Mouse (Mus musculus) lung, embryonic 14.5 days (tissue): Measurements from ENCODE around the gene Zfp36. TPM values are rescaled to one million over a fixed set of nuclear protein-coding genes. Genes with fewer than 3 reads are reported as not detected.

Source experiments
- ATAC-seq: fragments of 200-750 bp; cut with Nextera tagmentation; 2 replicates; pipeline ENCODE4 v1.8.0; 2017; ENCODE audit warnings: mild to moderate bottlenecking, moderate TSS enrichment, moderate library complexity; ENCODE audit not compliant: insufficient read depth
- DNase-seq: peaks from one replicate; pipeline ENCODE4 v3.0.0-alpha.2; 2015
- H3K27ac ChIP-seq: fragments of 300-500 bp; sonication (generic); 2 replicates; pipeline ENCODE4 v1.5.1; 2014; ENCODE audit warnings: low read depth, mild to moderate bottlenecking, moderate library complexity
- H3K27me3 ChIP-seq: fragments of 300-500 bp; sonication (generic); 2 replicates; pipeline ENCODE4 v1.6.1; 2014; ENCODE audit warnings: low read length, control low read depth; ENCODE audit not compliant: insufficient read depth
- H3K36me3 ChIP-seq: fragments of 300-500 bp; sonication (generic); 2 replicates; pipeline ENCODE4 v1.6.1; 2014; ENCODE audit warnings: control low read depth; ENCODE audit not compliant: insufficient read depth
- H3K4me1 ChIP-seq: fragments of 300-500 bp; sonication (generic); 2 replicates; pipeline ENCODE4 v1.6.1; 2014; ENCODE audit warnings: antibody characterized with exemption, control low read depth; ENCODE audit not compliant: insufficient read depth
- H3K4me2 ChIP-seq: fragments of 300-500 bp; sonication (generic); 2 replicates; pipeline ENCODE4 v1.6.1; 2014; ENCODE audit warnings: mild to moderate bottlenecking
- H3K4me3 ChIP-seq: fragments of 300-500 bp; sonication (generic); 2 replicates; pipeline ENCODE4 v1.5.1; 2014; ENCODE audit warnings: low read depth, low read length
- H3K9ac ChIP-seq: fragments of 300-500 bp; sonication (generic); 2 replicates; pipeline ENCODE4 v1.6.1; 2014
- H3K9me3 ChIP-seq: fragments of 300-500 bp; sonication (generic); 2 replicates; pipeline ENCODE4 v1.6.1; 2016; ENCODE audit warnings: low read depth, low read length, control low read depth
- CTCF ChIP-seq: IDR thresholded peaks from 2 replicates; pipeline ENCODE4 v1.5.1; 2016; ENCODE audit warnings: antibody characterized with exemption, low read depth
- WGBS: fragments of 180-500 bp; shearing (Covaris S2); extraction: QIAGEN DNeasy Blood & Tissue Kit; methylation state at CpG from one replicate; pipeline ENCODE4 v1.1.7; 2014; 5-methylcytosine and 5-hydroxymethylcytosine counted together
- polyA plus RNA-seq: library from polyadenylated mRNA; unstranded; fragments of >200 nt; fragmentation: Nextera tagmentation; extraction: Ambion mirVana; gene quantifications from 2 replicates; pipeline ENCODE4 v1.2.1, GENCODE M21; 2014

The Zfp36 gene
- polyA plus RNA-seq, result 12.9 and 13.2 TPM in 2 replicates

- ATAC-seq (no peak), DNase-seq (no peak)
- H3K4me1 ChIP-seq, result peaks cover 44% of the 10 kb centered on the region
- H3K27ac ChIP-seq, result peak within 1 kb of the TSS; percentile 100
- no peaks in the 10 kb centered on the region for H3K9me3 ChIP-seq
- peak within 1 kb of the TSS; percentile 85 for H3K9ac ChIP-seq
- 44% methylated on average over 17 of the region's 17 CpGs for WGBS
- peak within 1 kb of the TSS; percentile 92 for H3K4me2 ChIP-seq
- peaks cover 11% of the 10 kb centered on the region for H3K36me3 ChIP-seq
- no peaks in the 10 kb centered on the region for H3K27me3 ChIP-seq
- H3K4me3 ChIP-seq, result peak within 1 kb of the TSS; percentile 76
- TF ChIP-seq CTCF, result no peak
These were observed at the start of gene Zfp36 for GRCm38 (mm10) chr7:28380237-28381016. Gene Zfp36, minus strand, starts transcription at chr7:28380253.

- Histone ChIP-seq H3K9me3 (no peaks in the 10 kb centered on the region), H3K27ac (no peak overlapping the region)
- no peak for DNase-seq
These were observed 47.7 kb upstream of the Zfp36 start for GRCm38 (mm10) chr7:28427738-28428137.

GRCm38 (mm10) chr7:28423018-28423417, 43.0 kb upstream of the Zfp36 start:
- H3K36me3 ChIP-seq, result peaks cover 60% of the 10 kb centered on the region
- H3K9ac ChIP-seq, result no peak overlapping the region
- DNase-seq (no peak), ATAC-seq (no peak)
- no peak overlapping the region for H3K4me3 ChIP-seq
- no peak overlapping the region for H3K27ac ChIP-seq
- no peak overlapping the region for H3K4me2 ChIP-seq
- H3K27me3 ChIP-seq, result no peaks in the 10 kb centered on the region
- no peaks in the 10 kb centered on the region for H3K4me1 ChIP-seq
- WGBS, result 89% methylated on average over 1 of the region's 1 CpGs
- no peak for TF ChIP-seq CTCF
- no peaks in the 10 kb centered on the region for H3K9me3 ChIP-seq

More at GRCm38 (mm10) chr7:28427738-28428137, 47.7 kb upstream of the Zfp36 start:
- no peak overlapping the region for H3K4me3 ChIP-seq
- H3K36me3 ChIP-seq, result peaks cover 30% of the 10 kb centered on the region
- no peaks in the 10 kb centered on the region for H3K27me3 ChIP-seq
- TF ChIP-seq CTCF, result no peak
- no peak for ATAC-seq
- no peak overlapping the region for H3K9ac ChIP-seq
- H3K4me2 ChIP-seq, result no peak overlapping the region
- no peaks in the 10 kb centered on the region for H3K4me1 ChIP-seq

- Histone ChIP-seq H3K9me3 (no peaks in the 10 kb centered on the region), H3K4me2 (no peak overlapping the region), H3K27me3 (no peaks in the 10 kb centered on the region), H3K9ac (no peak overlapping the region), H3K27ac (no peak overlapping the region), H3K4me3 (no peak overlapping the region), H3K36me3 (peaks cover 77% of the 10 kb centered on the region), H3K4me1 (no peaks in the 10 kb centered on the region)
- 98% methylated on average over 2 of the region's 2 CpGs for WGBS
- DNase-seq, result no peak
- TF ChIP-seq CTCF, result no peak
- ATAC-seq, result no peak
These were observed 39.4 kb upstream of the Zfp36 start for GRCm38 (mm10) chr7:28419416-28419815.

GRCm38 (mm10) chr7:28418096-28418670, 38.1 kb upstream of the Zfp36 start:
- no peak overlapping the region for H3K9ac ChIP-seq
- no peaks in the 10 kb centered on the region for H3K4me1 ChIP-seq
- H3K27ac ChIP-seq, result no peak overlapping the region
- ATAC-seq (peak; percentile 75), DNase-seq (peak; percentile 77)
- no peak overlapping the region for H3K4me2 ChIP-seq
- H3K4me3 ChIP-seq, result no peak overlapping the region
- WGBS, result 67% methylated on average over 8 of the region's 8 CpGs
- H3K9me3 ChIP-seq, result no peaks in the 10 kb centered on the region
- TF ChIP-seq CTCF, result no peak
- peaks cover 84% of the 10 kb centered on the region for H3K36me3 ChIP-seq
- no peaks in the 10 kb centered on the region for H3K27me3 ChIP-seq

- Histone ChIP-seq H3K4me1 (no peaks in the 10 kb centered on the region), H3K9ac (no peak overlapping the region), H3K4me3 (no peak overlapping the region), H3K27ac (no peak overlapping the region), H3K27me3 (no peaks in the 10 kb centered on the region), H3K36me3 (peaks cover 84% of the 10 kb centered on the region), H3K9me3 (no peaks in the 10 kb centered on the region), H3K4me2 (no peak overlapping the region)
- ATAC-seq (no peak), DNase-seq (no peak)
- peak; percentile 34; the same call in 1 of the 2 replicates for TF ChIP-seq CTCF
These were observed 37.3 kb upstream of the Zfp36 start for GRCm38 (mm10) chr7:28417368-28417767.

GRCm38 (mm10) chr7:28412826-28413225, 32.8 kb upstream of the Zfp36 start:
- TF ChIP-seq CTCF, result 0 out of 2 replicates have a peak, but pooled peaks have one; percentile 9
- WGBS, result 83% methylated on average over 4 of the region's 4 CpGs

More at GRCm38 (mm10) chr7:28412826-28413225, 32.8 kb upstream of the Zfp36 start:
- Histone ChIP-seq H3K4me1 (no peaks in the 10 kb centered on the region), H3K36me3 (peaks cover 81% of the 10 kb centered on the region), H3K27me3 (no peaks in the 10 kb centered on the region), H3K27ac (no peak overlapping the region), H3K9ac (no peak overlapping the region), H3K9me3 (no peaks in the 10 kb centered on the region), H3K4me2 (no peak overlapping the region), H3K4me3 (no peak overlapping the region)
- DNase-seq (no peak), ATAC-seq (no peak)
